Mouse (Mus musculus) lung, adult 2 months (tissue): ENCODE measurements around the gene Xaf1.

ENCODE experiments used
- CTCF ChIP-seq: fragments of 200-500 bp; IDR thresholded peaks from 2 replicates; pipeline ENCODE4 v1.5.1; 2011; ENCODE audit warnings: mild to moderate bottlenecking, low read length, control low read depth; ENCODE audit not compliant: insufficient read depth
- POLR2A ChIP-seq: fragments of 200-500 bp; IDR thresholded peaks from 2 replicates; pipeline ENCODE4 v1.6.1; 2011; ENCODE audit warnings: low read depth, mild to moderate bottlenecking, control low read depth, low read length, borderline replicate concordance; ENCODE audit errors: extremely low read depth

GRCm38 (mm10) chr11:72311355-72312001 is 10.0 kb downstream of the Xaf1 start:
- TF ChIP-seq CTCF = no peak
- TF ChIP-seq POLR2A = no peak
